Mouse (Mus musculus) T-helper 17 cell (primary cell): ENCODE data around the gene Mpi.

ENCODE experiments used
- in situ Hi-C, 2 experiments: fragments of 300-600 bp; cut with MboI, MseI; formaldehyde crosslinking; loops; 1 replicate in 1 of 2; 2 replicates in 1 of 2; pipeline ENCODE4 v1.15.1; 2025; ENCODE audit warnings: high pct_unique_total_duplicates in 2 of 2

Gene Mpi

DNA sequence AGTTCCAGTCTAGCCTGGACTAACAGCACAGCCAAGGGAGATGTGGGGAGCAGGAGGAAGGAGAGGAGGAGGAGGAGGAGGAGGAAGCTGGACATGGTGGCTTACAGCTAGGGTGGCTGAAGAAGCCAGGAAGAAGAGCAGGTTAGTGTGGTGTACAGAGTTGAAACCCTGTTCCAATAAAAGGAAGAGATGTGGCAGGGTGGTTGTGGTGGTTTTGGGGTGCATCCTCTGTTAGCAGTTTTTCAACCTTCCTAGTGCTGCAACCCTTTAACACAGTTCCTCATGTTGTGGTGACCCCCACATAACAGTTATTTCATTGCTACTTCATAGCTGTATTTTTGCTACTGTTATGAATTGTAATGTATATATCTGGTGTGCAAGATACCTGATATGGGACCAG, 28.1 kb downstream of the Mpi start:
- in situ Hi-C loops = no loop called here

DNA sequence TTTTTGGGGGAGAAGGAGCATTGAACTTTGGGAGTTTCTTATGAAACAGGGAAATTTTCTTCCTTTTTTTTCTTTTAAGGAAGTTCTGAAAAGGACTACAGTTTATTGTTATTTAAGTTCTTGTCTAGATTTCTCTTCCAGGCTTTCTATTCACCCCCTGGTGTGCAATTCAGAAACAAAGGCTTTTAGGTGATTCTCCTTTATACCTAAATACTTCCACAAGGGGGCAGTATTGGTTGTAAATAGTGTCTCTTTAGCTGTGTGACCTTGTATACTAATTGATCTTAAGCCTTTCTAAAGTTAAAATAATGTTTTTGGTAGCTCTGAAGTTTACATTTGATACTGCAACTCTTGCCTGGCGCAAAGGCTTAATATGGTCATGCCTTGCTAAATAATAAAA, 28.8 kb downstream of the Mpi start:
- in situ Hi-C loops = no loop called here

DNA sequence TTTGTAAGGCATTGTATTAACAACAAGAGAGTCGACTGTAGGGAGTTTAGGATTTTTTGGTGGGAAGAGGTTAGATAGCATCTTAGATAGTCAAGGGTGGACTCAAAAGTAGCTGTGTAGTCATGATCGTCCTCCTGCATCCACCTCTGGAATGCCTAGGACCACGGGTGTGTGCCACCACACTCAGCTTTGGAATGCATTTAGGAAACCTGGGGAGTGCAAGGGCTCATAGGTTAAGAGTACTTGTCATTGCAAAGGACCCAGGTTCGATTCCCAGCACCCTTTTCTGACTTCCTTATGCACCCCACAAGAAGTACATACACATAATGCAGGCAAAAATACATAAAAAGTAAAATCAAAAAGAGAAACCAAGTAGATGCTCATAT, 29.7 kb downstream of the Mpi start:
- in situ Hi-C loops = no loop called here

DNA sequence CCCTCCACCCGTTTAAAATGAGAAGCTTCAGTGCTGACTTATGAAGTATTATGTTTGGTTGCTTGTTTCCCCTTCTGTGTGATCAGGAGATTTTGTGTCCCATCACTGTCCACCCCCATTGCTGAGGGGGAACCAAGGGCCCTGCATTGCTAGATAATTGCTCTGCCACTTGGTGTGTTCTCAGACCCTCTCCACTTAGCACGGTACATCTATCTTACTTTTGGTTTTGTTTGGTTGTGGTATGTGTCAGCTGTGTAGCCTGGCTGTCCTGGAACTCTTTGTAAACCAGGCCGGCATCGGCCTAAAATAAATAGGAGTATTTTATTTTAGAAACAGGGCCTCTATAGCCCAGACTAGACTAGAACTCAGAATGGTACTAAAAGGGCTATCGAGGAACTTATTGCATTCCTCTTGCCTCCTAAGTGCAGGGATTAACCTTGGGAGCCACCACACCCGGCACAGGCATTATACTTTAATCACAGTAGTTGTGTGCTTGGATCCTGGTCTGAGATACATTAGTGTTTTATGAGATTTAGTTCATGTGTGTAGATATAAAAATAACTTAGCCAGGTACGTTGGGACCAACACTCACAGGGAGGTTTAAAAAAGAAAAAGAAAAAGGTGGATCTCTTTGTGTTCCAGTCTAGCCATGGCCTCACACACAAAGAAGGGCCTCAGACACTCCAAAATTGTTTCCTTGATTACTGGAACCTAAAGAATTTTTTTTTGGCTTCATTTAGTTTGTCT, 30.3 kb downstream of the Mpi start:
- in situ Hi-C loops = no loop called here

DNA sequence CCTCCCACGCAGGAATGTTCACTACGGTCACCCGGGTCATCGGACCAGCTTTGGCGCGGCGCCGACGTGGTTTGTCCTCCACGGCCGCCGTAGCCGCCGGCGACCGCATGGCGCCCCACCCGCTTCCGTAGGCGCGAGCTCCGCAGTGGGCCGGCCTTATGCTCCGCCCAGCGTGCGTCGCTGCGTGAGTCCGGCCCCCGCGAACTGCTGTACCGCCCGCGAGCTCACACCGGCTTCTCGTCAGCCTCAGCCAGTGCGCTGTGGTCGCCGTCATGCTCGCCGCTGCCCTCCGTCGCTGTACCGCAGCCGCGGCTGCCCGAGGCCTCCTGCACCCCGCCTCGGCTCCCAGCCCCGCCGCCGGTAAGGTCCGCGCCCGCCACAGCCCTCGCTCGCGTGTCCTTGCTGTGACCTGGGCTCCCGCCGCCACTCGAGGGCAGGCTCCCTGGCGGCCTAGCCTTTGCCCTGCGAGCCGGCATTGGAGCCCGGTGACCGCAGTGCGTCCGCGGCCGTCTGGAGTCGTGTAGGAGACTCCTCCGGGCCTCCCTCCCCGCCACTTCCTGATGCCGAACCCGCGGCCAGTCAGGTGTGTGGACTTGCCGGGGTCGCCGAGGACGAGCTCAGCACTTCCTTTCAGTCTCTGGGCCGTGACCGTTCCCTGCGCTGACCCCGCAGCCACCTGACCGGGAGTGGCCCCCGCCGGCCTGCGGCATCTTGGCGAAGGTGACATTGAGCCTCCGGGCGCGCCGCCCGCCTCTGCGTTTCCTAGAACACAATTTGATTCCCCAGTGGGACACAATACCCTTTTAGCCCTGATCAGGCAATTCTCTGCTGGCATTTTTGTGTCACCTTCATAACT, 31.3 kb downstream of the Mpi start, which contains the start of gene Cox5a:
TSS of gene Cox5a (plus strand) at position 219 of the 856 bp plus-strand sequence.
- in situ Hi-C loops = no loop called here

DNA sequence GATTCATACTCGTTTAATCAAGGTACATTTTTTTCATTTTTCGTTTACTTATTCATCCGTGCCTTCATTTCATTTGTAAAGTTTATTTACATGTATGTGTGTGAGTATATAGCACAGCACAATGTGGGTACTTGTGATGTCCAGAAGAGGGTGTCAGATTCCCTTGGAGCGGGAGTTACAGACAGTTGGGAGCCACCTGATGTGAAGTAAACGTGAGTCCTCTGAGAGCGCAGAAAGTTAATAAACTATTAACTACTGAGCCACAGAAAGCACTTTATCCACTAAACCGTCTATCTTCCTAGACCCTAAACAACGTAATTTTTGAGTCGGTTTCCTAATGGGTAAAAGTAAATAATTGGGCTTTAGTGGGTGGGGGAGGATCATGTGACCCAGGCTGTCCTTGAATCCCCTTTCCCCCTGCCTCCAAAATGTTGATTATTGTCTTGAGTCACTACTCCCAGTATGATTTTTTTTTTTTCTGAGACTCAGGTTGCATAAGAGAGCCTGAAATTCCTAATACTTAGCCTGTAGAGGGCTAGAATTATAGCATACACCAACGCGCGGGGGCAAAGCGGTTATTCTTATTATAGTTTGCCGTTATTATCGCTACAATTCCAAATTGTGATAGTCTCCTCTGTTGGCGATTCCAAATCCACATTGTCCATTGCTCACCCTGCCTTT, 32.0 kb downstream of the Mpi start:
- in situ Hi-C loops = no loop called here

DNA sequence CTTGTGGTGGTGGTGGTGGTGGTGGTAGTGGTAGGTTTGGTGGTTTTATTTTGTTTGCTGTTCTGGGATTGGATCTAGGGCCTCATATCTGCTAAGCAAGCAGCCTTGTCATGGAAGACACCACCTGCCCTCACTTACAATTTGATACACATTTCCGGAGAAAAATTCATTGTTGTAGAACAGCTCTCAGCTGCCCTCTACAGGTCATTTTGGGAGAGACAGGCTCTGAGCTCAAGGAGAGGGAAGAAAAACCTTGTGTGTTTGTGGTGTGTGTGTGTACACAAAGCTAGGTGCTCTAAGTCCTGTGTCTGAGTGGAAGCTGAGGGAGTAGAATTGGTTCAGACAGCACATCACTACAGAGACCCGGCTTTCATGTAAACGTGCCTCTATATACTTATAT, 35.5 kb downstream of the Mpi start:
- in situ Hi-C loops = loop anchor here in 1 of 2 experiments (5.0 kb wide), 1 partner anchor 35 kb away; no protein-coding TSS in a partner anchor

DNA sequence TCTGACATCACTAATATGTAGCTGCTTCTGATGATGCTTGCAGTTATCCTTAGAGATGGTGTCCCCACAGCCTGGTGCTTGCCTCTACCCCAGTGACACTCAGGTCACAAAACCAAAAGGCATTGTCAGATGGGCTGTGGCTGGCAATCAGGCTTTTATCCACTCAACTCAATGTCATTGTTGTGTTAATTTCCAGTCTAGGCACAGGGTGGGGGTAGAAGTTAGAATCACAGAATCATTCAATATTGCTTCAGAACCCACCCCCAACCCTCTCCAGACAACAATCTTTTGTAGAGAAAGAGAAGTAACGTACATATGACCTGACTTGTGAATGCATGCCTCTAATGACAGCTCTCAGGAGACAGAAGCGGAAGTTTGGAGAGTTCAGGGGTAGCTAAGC, 42.0 kb downstream of the Mpi start:
- in situ Hi-C loops = no loop called here

DNA sequence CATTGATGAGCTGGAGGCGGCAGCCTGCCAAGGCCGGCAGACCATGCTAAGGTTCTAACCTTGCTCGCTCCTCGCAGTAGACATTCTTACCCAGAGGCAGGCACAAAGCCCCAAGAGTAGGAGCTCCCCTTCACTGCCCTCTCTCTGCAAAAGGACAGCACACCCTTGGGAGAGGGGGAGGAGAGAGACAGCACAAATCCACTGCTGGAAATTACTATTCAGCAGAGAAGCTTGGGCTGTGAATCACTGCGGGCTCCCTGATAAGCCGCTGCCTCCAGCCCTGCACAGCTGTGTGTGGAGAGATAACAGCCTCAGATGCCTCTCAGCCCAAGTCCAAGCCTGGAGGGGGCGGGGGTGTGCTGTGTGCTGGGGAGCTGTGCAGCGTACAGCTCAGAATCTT, 46.9 kb downstream of the Mpi start:
- in situ Hi-C loops = loop anchor here in 1 of 2 experiments (5.0 kb wide), 1 partner anchor 53 kb away; no protein-coding TSS in a partner anchor

DNA sequence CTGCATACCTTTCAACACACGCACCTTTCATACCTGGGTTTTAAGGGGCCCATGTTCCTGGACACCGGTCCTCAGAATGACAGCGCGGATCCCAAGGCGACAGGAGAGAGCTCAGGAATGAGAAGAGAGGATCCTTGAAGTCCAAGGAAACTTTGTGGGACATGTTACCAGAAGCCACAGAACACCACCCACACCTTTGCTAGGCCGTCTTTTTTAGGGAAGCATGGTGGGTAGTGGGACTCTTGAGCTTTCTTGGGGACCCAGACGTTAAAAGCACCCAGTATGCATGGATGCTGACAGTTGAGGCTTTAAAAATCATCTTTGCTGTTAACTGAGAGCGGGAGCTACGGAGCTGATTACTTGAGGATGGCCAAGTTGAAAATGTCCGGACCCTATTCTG, 47.7 kb downstream of the Mpi start:
- in situ Hi-C loops = loop anchor here in 1 of 2 experiments (5.0 kb wide), 1 partner anchor 53 kb away; no protein-coding TSS in a partner anchor

DNA sequence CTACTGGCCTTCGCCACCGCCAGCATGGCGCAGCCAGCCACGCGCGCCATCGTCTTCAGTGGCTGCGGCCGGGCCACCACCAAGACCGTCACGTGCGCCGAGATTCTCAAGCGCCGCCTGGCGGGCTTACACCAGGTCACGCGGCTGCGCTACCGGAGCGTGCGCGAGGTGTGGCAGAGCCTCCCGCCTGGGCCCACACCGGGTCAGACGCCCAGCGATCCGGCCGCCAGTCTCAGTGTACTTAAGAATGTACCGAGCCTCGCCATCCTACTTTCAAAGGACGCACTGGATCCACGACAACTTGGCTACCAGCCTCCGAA, 48.2 kb downstream of the Mpi start:
- in situ Hi-C loops = no loop called here

DNA sequence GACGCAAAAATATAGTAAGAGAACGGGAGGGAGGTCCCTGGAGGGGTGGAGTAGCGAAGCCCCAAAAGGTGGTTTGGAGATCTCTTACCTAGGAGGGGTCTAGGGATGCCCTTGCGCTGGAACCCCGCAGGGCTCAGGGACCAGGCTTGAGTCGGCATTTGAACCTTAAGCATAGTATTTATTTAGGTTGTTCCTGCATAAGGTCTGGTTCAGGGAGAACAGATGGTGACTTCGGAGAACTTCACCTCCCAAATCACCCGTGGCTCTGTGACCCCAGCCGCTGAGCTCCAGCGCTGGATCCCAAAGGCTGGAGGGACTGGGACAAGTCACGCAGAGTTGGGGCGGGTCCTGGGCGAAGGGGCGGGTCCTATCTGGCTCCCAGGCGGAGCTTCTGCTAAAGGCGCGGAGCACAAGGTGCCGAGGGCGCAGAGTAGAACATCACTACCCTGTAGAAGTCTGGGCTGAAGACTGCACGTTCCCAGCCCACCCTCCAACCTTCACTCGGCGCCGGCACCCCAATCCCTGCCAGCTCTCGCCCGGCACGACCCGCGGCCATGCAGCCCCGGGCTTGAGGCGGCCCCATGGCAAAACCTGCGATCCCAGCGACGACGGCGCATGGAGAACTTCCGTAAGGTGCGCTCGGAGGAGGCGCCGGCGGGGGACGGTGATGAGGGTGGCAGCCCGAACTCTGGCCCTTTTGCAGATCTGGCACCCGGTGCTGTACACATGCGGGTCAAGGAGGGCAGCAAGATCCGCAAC, 48.8 kb downstream of the Mpi start, which contains the start of gene Rpp25:
TSS of gene Rpp25 (plus strand) at position 405 of the 759 bp plus-strand sequence.
- in situ Hi-C loops = no loop called here

DNA sequence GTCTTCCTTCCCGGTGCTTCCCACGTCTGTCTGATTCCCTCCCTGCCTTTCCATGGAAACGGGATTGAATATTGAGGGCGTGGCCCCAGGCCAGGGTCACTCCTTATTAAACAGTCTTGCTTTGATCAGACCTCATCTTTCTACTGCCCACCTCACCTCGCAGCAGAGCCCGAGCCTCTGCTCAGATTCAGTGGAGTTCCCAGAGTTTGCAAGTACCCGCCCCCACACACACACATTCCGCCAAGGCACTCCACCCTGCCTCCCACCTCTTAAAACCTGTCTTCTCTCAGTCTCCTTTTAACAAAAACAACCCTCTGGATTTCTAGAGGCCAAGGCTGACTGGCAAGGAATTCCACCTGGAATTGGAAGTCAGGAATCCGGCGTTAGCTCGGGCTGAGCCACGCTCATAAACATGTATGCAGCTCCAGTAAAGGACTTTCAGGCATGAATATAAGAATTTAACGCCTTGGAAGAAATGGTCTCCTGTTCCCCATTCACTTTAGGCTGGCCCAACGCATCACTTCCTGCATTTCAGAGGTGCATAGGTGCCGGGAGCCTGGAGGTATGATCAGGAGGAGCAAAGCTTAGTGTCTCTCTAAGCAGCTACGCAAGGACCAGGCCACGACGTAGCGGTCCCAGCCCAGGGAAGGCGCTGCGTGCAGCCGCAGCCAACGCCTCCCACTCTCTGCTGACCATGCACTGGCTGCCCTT, 49.5 kb downstream of the Mpi start:
- in situ Hi-C loops = no loop called here

DNA sequence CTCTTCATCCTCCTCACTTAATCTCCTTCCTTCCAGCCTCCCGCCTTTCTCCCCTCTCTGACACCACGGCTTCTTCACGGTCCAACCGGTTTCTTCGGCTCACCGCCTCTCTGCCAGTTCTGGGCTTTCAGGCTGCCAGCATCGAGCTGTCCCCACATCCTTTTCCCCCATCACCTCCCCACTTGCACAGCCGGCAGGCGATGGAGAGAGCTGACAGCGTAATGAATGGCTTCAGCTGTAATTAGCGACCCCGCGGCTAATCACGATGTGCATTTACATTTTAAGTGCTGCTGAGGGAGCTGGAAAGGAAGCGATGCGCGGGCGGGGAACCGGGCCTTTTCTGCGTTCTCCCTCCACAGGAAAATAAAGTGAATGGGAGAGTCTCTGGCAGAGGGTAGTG, 50.7 kb downstream of the Mpi start:
- in situ Hi-C loops = no loop called here

DNA sequence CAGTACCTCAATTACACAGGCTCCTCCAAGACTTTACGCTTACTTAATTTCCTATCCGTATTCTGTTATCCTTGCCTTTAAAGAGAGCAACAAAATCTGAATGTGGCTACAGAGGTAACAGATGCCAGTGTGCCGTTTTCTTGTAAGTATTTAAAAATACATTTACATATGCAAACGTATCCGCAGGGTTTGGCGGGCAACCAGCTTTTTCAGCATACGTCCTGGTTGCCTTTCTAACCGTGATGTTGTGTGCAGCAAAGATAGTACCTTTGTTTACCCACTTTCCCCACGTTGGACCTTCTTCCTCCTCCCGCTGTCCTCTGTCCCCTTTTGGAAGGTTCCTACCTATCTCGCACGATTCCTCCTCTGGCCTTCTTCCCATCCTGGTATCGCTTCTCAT, 51.1 kb downstream of the Mpi start:
- in situ Hi-C loops = no loop called here

DNA sequence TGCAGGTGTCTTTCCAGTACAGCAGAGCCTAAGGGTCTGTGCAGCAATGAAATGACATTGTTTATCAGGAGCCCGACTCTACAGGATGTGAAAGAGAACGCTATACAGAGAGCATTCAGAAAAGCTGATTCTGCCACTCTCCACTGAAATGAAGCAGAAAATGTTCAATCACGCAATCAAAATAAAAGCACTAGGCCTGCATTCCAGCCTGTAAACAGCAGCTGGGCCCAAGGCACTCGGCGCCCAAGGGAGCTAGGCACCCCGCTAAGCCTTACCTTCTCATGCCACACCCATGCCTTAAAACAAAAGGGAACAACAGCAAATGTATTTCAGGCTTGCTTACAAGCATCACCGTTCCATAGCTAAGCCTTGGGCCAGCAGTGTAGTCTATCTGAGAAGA, 54.0 kb downstream of the Mpi start:
- in situ Hi-C loops = no loop called here

DNA sequence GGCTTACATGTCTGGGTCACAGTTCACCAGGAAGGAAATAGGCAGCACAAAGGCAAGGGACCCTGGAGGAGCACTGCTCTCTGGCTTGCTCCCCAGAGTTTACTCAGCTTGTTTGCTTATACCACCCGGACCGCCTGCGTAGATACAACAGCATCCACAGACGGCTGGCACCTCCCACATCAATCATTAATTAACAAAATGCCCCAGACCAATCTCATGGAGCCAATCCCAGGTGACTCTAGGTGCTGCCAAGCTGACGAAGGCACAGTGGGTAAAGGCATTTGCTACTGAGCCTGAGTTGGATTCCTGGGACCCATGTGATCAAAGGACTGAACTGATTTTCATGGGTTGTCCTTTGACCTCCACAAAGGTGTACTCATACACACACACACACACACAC, 55.3 kb downstream of the Mpi start:
- in situ Hi-C loops = no loop called here

DNA sequence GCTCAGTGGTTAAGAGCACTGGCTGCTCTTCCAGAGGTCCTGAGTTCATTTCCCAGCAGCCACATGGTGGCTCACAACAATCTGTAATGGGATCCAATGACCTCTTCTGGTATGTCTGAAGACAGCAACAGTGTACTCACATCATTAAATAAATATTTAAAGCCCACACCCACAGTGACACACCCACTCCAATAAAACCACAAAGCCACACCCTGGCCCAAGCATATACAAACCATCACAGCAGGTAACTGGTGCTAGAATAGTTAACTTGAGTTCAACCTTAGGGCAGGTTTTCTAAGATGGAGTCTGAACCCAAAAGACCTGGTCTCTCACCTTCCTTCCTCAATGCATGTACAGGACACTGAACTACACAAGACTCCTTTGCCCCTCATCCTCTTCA, 57.6 kb downstream of the Mpi start:
- in situ Hi-C loops = no loop called here
